Mouse (Mus musculus) G1E (cell line): ENCODE measurements around the gene Ankrd61.

ENCODE experiments used
- CTCF ChIP-seq: IDR thresholded peaks from 2 replicates; pipeline ENCODE4 v1.5.1; 2012; ENCODE audit warnings: low read depth, low read length, inconsistent platforms, mixed read lengths
- POLR2AphosphoS5 ChIP-seq: IDR thresholded peaks from 2 replicates; pipeline ENCODE4 v1.6.1; 2012; ENCODE audit warnings: low read depth, low read length, inconsistent platforms; ENCODE audit not compliant: insufficient replicate concordance

DNA sequence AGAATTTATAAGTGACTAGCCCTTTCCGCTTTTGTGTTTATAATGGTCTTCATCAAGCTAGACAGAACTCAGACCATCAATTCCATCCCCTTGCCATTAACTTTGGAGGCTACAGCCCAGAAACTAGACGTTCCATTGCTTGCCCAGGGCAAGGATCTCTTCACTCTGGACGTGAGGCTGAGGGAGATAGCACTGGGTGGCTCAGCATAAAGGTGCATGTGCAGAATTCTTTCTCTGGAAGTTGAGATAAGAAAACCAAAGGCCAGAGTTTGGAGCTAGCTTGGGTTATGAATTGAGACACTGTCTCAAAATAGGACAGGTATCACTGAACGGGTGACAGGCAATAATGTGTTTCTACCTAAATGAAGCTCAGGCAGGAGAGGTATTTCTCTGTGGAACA, 6.3 kb upstream of the Ankrd61 start:
- TF ChIP-seq CTCF, result no peak
- TF ChIP-seq POLR2AphosphoS5, result no peak
